Mouse (Mus musculus): ENCODE data around the gene Dpp7.

GRCm38 (mm10) chr2:25350701-25351100, 5.5 kb downstream of the Dpp7 start:
- TF ChIP-seq POLR2A (IDR thresholded peaks at IDR 0.05; ENCODE audit: insufficient read depth, low read depth, low read length), result no peak
- no peak for TF ChIP-seq CTCF (IDR thresholded peaks at IDR 0.05; ENCODE audit: insufficient read depth, low read depth, low read length)
